Mouse (Mus musculus) olfactory bulb, adult 2 months (tissue): Measurements from ENCODE around the gene Crybg1.

ENCODE experiments used
- CTCF ChIP-seq: fragments of 200-500 bp; IDR thresholded peaks from 2 replicates; pipeline ENCODE4 v1.5.1; 2012; ENCODE audit warnings: low read depth, mild to moderate bottlenecking, low read length, moderate library complexity; ENCODE audit not compliant: insufficient read depth
- POLR2A ChIP-seq: fragments of 200-500 bp; IDR thresholded peaks from 2 replicates; pipeline ENCODE4 v1.6.1; 2012; ENCODE audit warnings: mild to moderate bottlenecking, low read depth, low read length, moderate library complexity; ENCODE audit not compliant: insufficient read depth

GRCm38 (mm10) chr10:43973244-43973643, 175.4 kb downstream of the Crybg1 start:
- no peak for TF ChIP-seq CTCF
- no peak for TF ChIP-seq POLR2A
